Mouse (Mus musculus) heart, postnatal 0 days (tissue): ENCODE measurements around the gene Helz. TPM values are rescaled to one million over a fixed set of nuclear protein-coding genes. Genes with fewer than 3 reads are reported as not detected.
"Not testable (repeated sequence)": the region's sequence is repeated elsewhere in the genome, so short reads cannot be mapped to it uniquely, and the experiment has no call there.

Experiments
- ATAC-seq: fragments of 200-750 bp; cut with Nextera tagmentation; 2 replicates; pipeline ENCODE4 v1.8.0; 2017; ENCODE audit warnings: low read depth, moderate number of reproducible peaks, moderate library complexity; ENCODE audit not compliant: insufficient read depth
- DNase-seq: peaks from one replicate; pipeline ENCODE4 v3.0.0-alpha.2; 2016; ENCODE audit warnings: low spot score
- H3K27ac ChIP-seq: fragments of 300-500 bp; sonication (generic); 2 replicates; pipeline ENCODE4 v1.5.1; 2014; ENCODE audit warnings: low read depth, mild to moderate bottlenecking
- H3K27me3 ChIP-seq: fragments of 300-500 bp; sonication (generic); 2 replicates; pipeline ENCODE4 v1.6.1; 2014; ENCODE audit warnings: low read length, mixed read lengths; ENCODE audit not compliant: control insufficient read depth, insufficient read depth
- H3K36me3 ChIP-seq: fragments of 300-500 bp; sonication (generic); replicated peaks from 2 replicates; pipeline ENCODE4 v1.6.1; 2014; ENCODE audit warnings: low read length, mixed read lengths; ENCODE audit not compliant: control insufficient read depth, insufficient read depth
- H3K4me1 ChIP-seq: fragments of 300-500 bp; sonication (generic); 2 replicates; pipeline ENCODE4 v1.6.1; 2014; ENCODE audit warnings: antibody characterized with exemption; ENCODE audit not compliant: control insufficient read depth, insufficient read depth
- H3K4me2 ChIP-seq: fragments of 300-500 bp; sonication (generic); 2 replicates; pipeline ENCODE4 v1.6.1; 2014; ENCODE audit warnings: low read depth, mild to moderate bottlenecking, low read length, moderate library complexity
- H3K4me3 ChIP-seq: fragments of 300-500 bp; sonication (generic); 2 replicates; pipeline ENCODE4 v1.5.1; 2014; ENCODE audit warnings: low read depth, low read length
- H3K9ac ChIP-seq: fragments of 300-500 bp; sonication (generic); replicated peaks from 2 replicates; pipeline ENCODE4 v1.6.1; 2014; ENCODE audit warnings: low read depth, low read length, mixed read lengths
- H3K9me3 ChIP-seq: fragments of 300-500 bp; sonication (generic); replicated peaks from 2 replicates; pipeline ENCODE4 v1.6.1; 2016; ENCODE audit warnings: low read length; ENCODE audit not compliant: control insufficient read depth
- CTCF ChIP-seq: IDR thresholded peaks from 2 replicates; pipeline ENCODE4 v1.5.1; 2016; ENCODE audit warnings: antibody characterized with exemption, control low read depth, low read depth
- EP300 ChIP-seq: IDR thresholded peaks from 2 replicates; pipeline ENCODE4 v1.6.1; 2016; ENCODE audit warnings: antibody characterized with exemption, low read depth
- WGBS: fragments of 180-500 bp; shearing (Covaris S2); extraction: QIAGEN DNeasy Blood & Tissue Kit; methylation state at CpG from one replicate; pipeline ENCODE4 v1.1.7; 2014; 5-methylcytosine and 5-hydroxymethylcytosine counted together
- polyA plus RNA-seq: library from polyadenylated mRNA; unstranded; fragments of >200 nt; fragmentation: Nextera tagmentation; extraction: Ambion mirVana; gene quantifications from 2 replicates; pipeline ENCODE4 v1.2.1, GENCODE M21; 2015
- total RNA-seq: library from RNA; depleted of rRNA; stranded (reverse); fragments of >200 nt; gene quantifications from 2 replicates; pipeline ENCODE4 v1.2.3, GENCODE M21; 2014; ENCODE audit warnings: low replicate concordance

Helz gene
- total and polyA plus RNA-seq, 2 experiments from 2014 or later = 7.3 to 10.8 TPM

GRCm38 (mm10) chr11:107559874-107560273 lies 12.1 kb downstream of the Helz start:
- no peak overlapping the region for H3K27ac ChIP-seq
- H3K9me3 ChIP-seq = no peaks in the 10 kb centered on the region
- no peak overlapping the region for H3K9ac ChIP-seq
- no peak overlapping the region for H3K4me2 ChIP-seq
- ATAC-seq = no peak
- H3K4me1 ChIP-seq = no peaks in the 10 kb centered on the region
- no peak for TF ChIP-seq EP300
- no peak for TF ChIP-seq CTCF
- DNase-seq = no peak
- peaks cover 33% of the 10 kb centered on the region for H3K36me3 ChIP-seq
- H3K27me3 ChIP-seq = no peaks in the 10 kb centered on the region
- 96% methylated on average over 5 of the region's 5 CpGs for WGBS
- H3K4me3 ChIP-seq = no peak overlapping the region

- no peak overlapping the region for H3K27ac ChIP-seq
- H3K36me3 ChIP-seq = peaks cover 12% of the 10 kb centered on the region; the same call in 1 of the 2 replicates
- DNase-seq (no peak), ATAC-seq (no peak)
- no peaks in the 10 kb centered on the region for H3K27me3 ChIP-seq
- TF ChIP-seq CTCF (no peak), EP300 (no peak)
- no peak overlapping the region for H3K9ac ChIP-seq
- no peak overlapping the region for H3K4me2 ChIP-seq
- peaks cover 9% of the 10 kb centered on the region for H3K4me1 ChIP-seq
- no peaks in the 10 kb centered on the region for H3K9me3 ChIP-seq
- WGBS = 76% methylated on average over 3 of the region's 3 CpGs
- H3K4me3 ChIP-seq = no peak overlapping the region
Observed at GRCm38 (mm10) chr11:107567431-107567830, 19.7 kb downstream of the Helz start.

DNA sequence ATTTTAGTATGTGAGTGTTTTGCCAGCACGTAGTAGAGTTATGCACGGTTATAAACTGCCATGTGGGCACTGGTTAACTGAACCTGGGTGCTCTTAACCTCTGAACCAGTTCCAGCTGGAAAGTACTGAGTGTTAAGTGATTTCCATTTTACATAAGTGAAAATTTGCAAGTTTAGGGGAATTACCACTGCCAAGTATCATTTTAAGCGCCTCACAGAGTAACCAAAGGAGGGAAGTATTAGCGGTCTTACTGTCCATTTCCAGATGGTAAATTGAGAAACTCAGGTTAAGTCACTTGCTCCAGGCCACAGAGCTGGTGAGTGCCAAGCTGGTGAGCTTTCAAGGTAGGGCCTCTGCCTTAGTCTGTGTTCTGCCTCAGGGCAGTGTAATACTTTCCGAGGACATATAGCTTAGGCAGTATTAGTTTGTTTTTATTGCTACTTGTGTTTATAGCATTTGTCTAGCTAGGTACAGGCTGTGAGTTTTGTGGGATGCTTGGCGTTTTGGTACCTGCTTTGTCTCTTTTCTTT lies 20.8 kb downstream of the Helz start:
- DNase-seq (no peak), ATAC-seq (no peak)
- H3K4me2 ChIP-seq = no peak overlapping the region

DNA sequence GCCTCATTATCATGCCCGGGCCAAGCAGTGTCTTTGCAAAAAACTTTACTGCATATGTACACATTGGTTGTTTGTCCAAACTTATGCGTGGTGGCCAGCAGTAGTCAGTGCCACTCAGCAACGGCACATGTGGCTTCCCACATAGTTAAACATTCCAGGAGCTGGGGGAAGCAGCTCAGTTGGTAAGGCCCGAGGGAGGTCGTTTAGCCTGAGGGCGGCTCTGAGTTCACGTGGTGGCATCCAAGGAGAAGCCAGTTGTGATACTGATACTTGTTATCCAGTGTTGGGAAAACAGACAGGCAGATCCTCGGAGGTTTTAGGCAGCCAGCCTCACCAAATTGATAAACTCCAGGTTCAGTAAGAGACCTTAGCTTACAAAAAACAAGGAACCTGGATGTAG lies 23.2 kb downstream of the Helz start:
- DNase-seq, H3K27ac ChIP-seq, H3K4me3 ChIP-seq, H3K9ac ChIP-seq, H3K4me2 ChIP-seq, H3K27me3 ChIP-seq, ATAC-seq, H3K9me3 ChIP-seq: not testable (repeated sequence)
- Histone ChIP-seq H3K36me3 (peaks cover 23% of the 10 kb centered on the region), H3K4me1 (peaks cover 20% of the 10 kb centered on the region)
- 64% methylated on average over 7 of the region's 8 CpGs for WGBS

More for the DNA sequence above, 20.8 kb downstream of the Helz start:
- Histone ChIP-seq H3K36me3 (peaks cover 10% of the 10 kb centered on the region; the same call in 1 of the 2 replicates), H3K4me3 (no peak overlapping the region), H3K4me1 (peaks cover 12% of the 10 kb centered on the region), H3K27ac (no peak overlapping the region), H3K9ac (no peak overlapping the region), H3K9me3 (no peaks in the 10 kb centered on the region), H3K27me3 (no peaks in the 10 kb centered on the region)
- 95% methylated on average over 6 of the region's 6 CpGs for WGBS
- TF ChIP-seq EP300 (no peak), CTCF (no peak)

DNA sequence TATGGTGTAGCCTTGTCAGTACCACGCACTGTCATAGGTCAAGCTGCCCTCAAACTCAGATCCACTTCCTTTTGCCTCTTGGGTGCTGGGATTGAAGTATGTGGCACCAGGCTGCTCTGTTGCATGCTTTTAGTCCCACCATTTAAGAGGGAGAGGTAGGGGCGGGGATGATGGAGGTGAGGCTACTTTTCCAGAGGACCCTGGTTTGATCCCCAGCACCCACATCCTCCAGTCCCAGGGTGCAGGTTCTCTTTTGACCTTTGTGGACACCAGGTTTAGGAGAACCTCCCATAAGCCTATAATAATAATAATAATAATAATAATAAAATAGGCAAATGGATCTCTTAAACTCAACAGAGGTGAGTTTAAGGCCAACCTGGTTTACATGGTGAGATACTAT lies 23.6 kb downstream of the Helz start:
- no peaks in the 10 kb centered on the region for H3K9me3 ChIP-seq
- TF ChIP-seq CTCF (no peak), EP300 (no peak)
- WGBS = 96% methylated on average over 2 of the region's 2 CpGs
- ATAC-seq (no peak), DNase-seq (no peak)
- no peak overlapping the region for H3K27ac ChIP-seq
- H3K4me1 ChIP-seq = peaks cover 20% of the 10 kb centered on the region
- H3K4me2 ChIP-seq = no peak overlapping the region
- peaks cover 25% of the 10 kb centered on the region for H3K36me3 ChIP-seq
- no peak overlapping the region for H3K4me3 ChIP-seq
- H3K27me3 ChIP-seq = no peaks in the 10 kb centered on the region
- no peak overlapping the region for H3K9ac ChIP-seq

- peaks cover 30% of the 10 kb centered on the region for H3K36me3 ChIP-seq
- no peak for ATAC-seq
- no peak overlapping the region for H3K4me3 ChIP-seq
- H3K27me3 ChIP-seq = no peaks in the 10 kb centered on the region
- 77% methylated on average over 3 of the region's 3 CpGs for WGBS
- peaks cover 20% of the 10 kb centered on the region for H3K4me1 ChIP-seq
- H3K27ac ChIP-seq = peak overlapping the region; percentile 76; the same call in 1 of the 2 replicates
- no peaks in the 10 kb centered on the region for H3K9me3 ChIP-seq
- H3K4me2 ChIP-seq = no peak overlapping the region
- TF ChIP-seq CTCF = no peak
- no peak for TF ChIP-seq EP300
- DNase-seq = no peak
- H3K9ac ChIP-seq = no peak overlapping the region
Observed at GRCm38 (mm10) chr11:107572551-107572950, 24.8 kb downstream of the Helz start.
